9 mouse cellular contexts compared by ENCODE assay signal in genomic region chr9:21598198-21598597, GRCm38 (mm10). TPM values are rescaled to one million over a fixed set of nuclear protein-coding genes. Genes with fewer than 3 reads are reported as not detected.
DNase-seq lines count a peak whose midpoint lies in the region; ATAC-seq and TF ChIP-seq lines count a peak whose summit lies in the region.
"Had no signal": no experiment of that assay in that cellular context is flagged by ENCODE, and none has a peak within 500 bp of the region (broad histone marks: within the 10 kb centered on the region; RNA-seq: fewer than 3 reads in every experiment).

No protein-coding gene starts in this region.

- H3K9me3 ChIP-seq in forebrain, postnatal 0 days (ENCODE audit: low read length), result no peaks in the 10 kb centered on the region
- H3K9me3 ChIP-seq in forebrain, embryonic 11.5 days (ENCODE audit: control insufficient read depth, low read length), result no peaks in the 10 kb centered on the region
- H3K9me3 ChIP-seq: limb, embryonic 12.5 days had no signal

- H3K27me3 ChIP-seq in forebrain, postnatal 0 days (ENCODE audit: insufficient read depth, low read length), result no peaks in the 10 kb centered on the region
- H3K27me3 ChIP-seq in forebrain, embryonic 11.5 days (ENCODE audit: control insufficient read depth, insufficient read depth, low read length), result no peaks in the 10 kb centered on the region
- H3K27me3 ChIP-seq: limb, embryonic 12.5 days had no signal

- peaks cover 15% of the 10 kb centered on the region for H3K4me1 ChIP-seq in forebrain, postnatal 0 days (ENCODE audit: insufficient read depth)
- H3K4me1 ChIP-seq in forebrain, embryonic 11.5 days (replicated peaks; ENCODE audit: control insufficient read depth, insufficient read depth, low read length), result 0 out of 2 replicates have a peak, but pooled peaks cover 4% of the 10 kb centered on the region

- no peak for TF ChIP-seq POLR2A in brain, embryonic 14.5 days (IDR thresholded peaks at IDR 0.05; ENCODE audit: borderline replicate concordance, extremely low read depth, insufficient read depth, insufficient read length, poor library complexity, severe bottlenecking)

- H3K4me2 ChIP-seq in forebrain, postnatal 0 days (ENCODE audit: low read depth), result no peak overlapping the region
- H3K4me2 ChIP-seq in forebrain, embryonic 11.5 days (ENCODE audit: low read depth, low read length, severe bottlenecking), result no peak overlapping the region
- H3K4me2 ChIP-seq: limb, embryonic 12.5 days had no signal

- DNase-seq in forebrain, postnatal 0 days, result no peak
- no peak for DNase-seq in forebrain, embryonic 11.5 days (ENCODE audit: low spot score)
- peak; percentile 70 for DNase-seq in CD4-positive helper T cell, adult 2 months (ENCODE audit: low read depth, low spot score)
- DNase-seq in brain, embryonic 14.5 days (ENCODE audit: low read depth), result peak; percentile 36
- DNase-seq in adrenal gland, adult 2 months, result no peak
- no peak for DNase-seq in layer of hippocampus, adult 8-10 months (ENCODE audit: low spot score in 2 of 2)
- no peak for DNase-seq in yolk sac, embryonic 10.5 days (ENCODE audit: low spot score)

- H3K36me3 ChIP-seq in forebrain, postnatal 0 days (ENCODE audit: insufficient read depth), result peaks cover 5% of the 10 kb centered on the region
- H3K36me3 ChIP-seq in forebrain, embryonic 11.5 days (ENCODE audit: control insufficient read depth, insufficient read depth, low read length), result no peaks in the 10 kb centered on the region; the same call in 1 of the 2 replicates

- H3K27ac ChIP-seq in forebrain, postnatal 0 days (ENCODE audit: low read depth, low read length), result no peak overlapping the region
- no peak overlapping the region for H3K27ac ChIP-seq in forebrain, embryonic 11.5 days (ENCODE audit: low read depth, low read length)
- H3K27ac ChIP-seq: limb, embryonic 12.5 days had no signal

- 64% methylated on average over 2 of the region's 2 CpGs for WGBS in forebrain, postnatal 0 days
- 29% methylated on average over 2 of the region's 2 CpGs for WGBS in forebrain, embryonic 11.5 days

- ATAC-seq in forebrain, postnatal 0 days, result peak; percentile 17; the same call in 1 of the 2 replicates
- no peak for ATAC-seq in forebrain, embryonic 11.5 days (replicated peaks; ENCODE audit: low FRiP score)
- ATAC-seq in megakaryocyte, adult 5-6 weeks (ENCODE audit: poor library complexity, severe bottlenecking), result peak; percentile 39; the same call in 1 of the 2 replicates

- H3K9ac ChIP-seq in forebrain, postnatal 0 days, result no peak overlapping the region
- no peak overlapping the region for H3K9ac ChIP-seq in forebrain, embryonic 11.5 days (ENCODE audit: low read length)
- H3K9ac ChIP-seq: limb, embryonic 12.5 days had no signal

- TF ChIP-seq CTCF in forebrain, postnatal 0 days (IDR thresholded peaks at IDR 0.05; ENCODE audit: low read depth), result no peak
- peak; percentile 37; the same call in 1 of the 2 replicates for TF ChIP-seq CTCF in brain, embryonic 14.5 days (IDR thresholded peaks at IDR 0.05; ENCODE audit: borderline replicate concordance, extremely low read depth, insufficient read depth, insufficient read length)

- no peak overlapping the region for H3K4me3 ChIP-seq in forebrain, postnatal 0 days (ENCODE audit: low read depth, low read length)
- no peak overlapping the region for H3K4me3 ChIP-seq in forebrain, embryonic 11.5 days (ENCODE audit: low read depth, low read length)
- H3K4me3 ChIP-seq: limb, embryonic 12.5 days had no signal

RNA-seq across cellular contexts. Expression of gene Yipf2, which starts 5.6 kb away (rescaled TPM):
- total RNA-seq in forebrain, postnatal 0 days (2014; rRNA removed), result 10.6 and 16.0 TPM in 2 replicates
- polyA plus RNA-seq in forebrain, postnatal 0 days (2015; fragmentation: Nextera tagmentation; extraction: Ambion mirVana), result 12.0 and 12.6 TPM in 2 replicates
- 15.5 and 16.0 TPM in 2 replicates for polyA plus RNA-seq in forebrain, embryonic 11.5 days (2014; fragmentation: Nextera tagmentation; extraction: Ambion mirVana)
- polyA plus RNA-seq in brain, embryonic 14.5 days (2012; rRNA removed), result 17.5 and 26.8 TPM in 2 replicates
- 5.2 and 5.4 TPM in 2 replicates for total RNA-seq in megakaryocyte, adult 5-6 weeks (2015)
- 5.9 and 8.7 TPM in 2 replicates for total RNA-seq in megakaryocyte, adult 5-6 weeks (2017)
- 10 to 100 TPM; 26.5 to 36.1 TPM for total RNA-seq in adrenal gland, adult 2 months (2021)
- polyA plus RNA-seq in adrenal gland, adult 2 months (2012; rRNA removed), result 58.5 and 67.4 TPM in 2 replicates
- 10 to 100 TPM; 19.7 to 21.4 (median 20.6) TPM for total RNA-seq in layer of hippocampus, adult 8-10 months (2022)

RNA-seq across cellular contexts. Expression of gene Timm29, which starts 5.7 kb away (rescaled TPM):
- total RNA-seq in forebrain, postnatal 0 days (2014; rRNA removed), result 61.2 and 81.5 TPM in 2 replicates
- 56.3 and 61.7 TPM in 2 replicates for polyA plus RNA-seq in forebrain, postnatal 0 days (2015; fragmentation: Nextera tagmentation; extraction: Ambion mirVana)
- polyA plus RNA-seq in forebrain, embryonic 11.5 days (2014; fragmentation: Nextera tagmentation; extraction: Ambion mirVana), result 51.0 and 57.5 TPM in 2 replicates
- 78.1 and 80.7 TPM in 2 replicates for polyA plus RNA-seq in brain, embryonic 14.5 days (2012; rRNA removed)
- 20.5 and 22.2 TPM in 2 replicates for total RNA-seq in megakaryocyte, adult 5-6 weeks (2015)
- 21.3 and 22.3 TPM in 2 replicates for total RNA-seq in megakaryocyte, adult 5-6 weeks (2017)
- total RNA-seq in adrenal gland, adult 2 months (2021), result 10 to 100 TPM; 55.2 to 62.3 TPM
- 60.1 and 62.2 TPM in 2 replicates for polyA plus RNA-seq in adrenal gland, adult 2 months (2012; rRNA removed)
- 10 to 100 TPM; 51.6 to 64.9 (median 58.0) TPM for total RNA-seq in layer of hippocampus, adult 8-10 months (2022)

RNA-seq across cellular contexts. Expression of gene Smarca4, which starts 17.8 kb away (rescaled TPM):
- total RNA-seq in forebrain, postnatal 0 days (2014; rRNA removed), result 162 and 180 TPM in 2 replicates
- 76.2 and 92.5 TPM in 2 replicates for polyA plus RNA-seq in forebrain, postnatal 0 days (2015; fragmentation: Nextera tagmentation; extraction: Ambion mirVana)
- polyA plus RNA-seq in forebrain, embryonic 11.5 days (2014; fragmentation: Nextera tagmentation; extraction: Ambion mirVana), result 191 and 197 TPM in 2 replicates
- polyA plus RNA-seq in brain, embryonic 14.5 days (2012; rRNA removed), result 198 and 241 TPM in 2 replicates
- 41.7 and 43.5 TPM in 2 replicates for total RNA-seq in megakaryocyte, adult 5-6 weeks (2015)
- total RNA-seq in megakaryocyte, adult 5-6 weeks (2017), result 46.0 and 56.5 TPM in 2 replicates
- total RNA-seq in adrenal gland, adult 2 months (2021), result 10 to 100 TPM; 72.3 to 88.2 TPM
- 47.1 and 62.0 TPM in 2 replicates for polyA plus RNA-seq in adrenal gland, adult 2 months (2012; rRNA removed)
- total RNA-seq in layer of hippocampus, adult 8-10 months (2022), result 100 to 1,000 TPM in 3 of 4 experiments, 10 to 100 TPM in 1; 96.5 to 108 (median 103) TPM

RNA-seq across cellular contexts. Expression of gene Carm1, which starts 51.5 kb away (rescaled TPM):
- total RNA-seq in forebrain, postnatal 0 days (2014; rRNA removed), result 64.8 and 81.4 TPM in 2 replicates
- polyA plus RNA-seq in forebrain, postnatal 0 days (2015; fragmentation: Nextera tagmentation; extraction: Ambion mirVana), result 20.7 and 25.9 TPM in 2 replicates
- polyA plus RNA-seq in forebrain, embryonic 11.5 days (2014; fragmentation: Nextera tagmentation; extraction: Ambion mirVana), result 78.0 and 93.0 TPM in 2 replicates
- 119 and 135 TPM in 2 replicates for polyA plus RNA-seq in brain, embryonic 14.5 days (2012; rRNA removed)
- 19.1 and 26.3 TPM in 2 replicates for total RNA-seq in megakaryocyte, adult 5-6 weeks (2015)
- total RNA-seq in megakaryocyte, adult 5-6 weeks (2017), result 8.5 and 14.1 TPM in 2 replicates
- total RNA-seq in adrenal gland, adult 2 months (2021), result 10 to 100 TPM; 39.9 to 52.3 TPM
- 72.8 and 95.4 TPM in 2 replicates for polyA plus RNA-seq in adrenal gland, adult 2 months (2012; rRNA removed)
- total RNA-seq in layer of hippocampus, adult 8-10 months (2022), result 10 to 100 TPM; 77.5 to 91.0 (median 82.4) TPM

Comparison
In these comparisons a context has a peak if more than half of its experiments do, and no peak if none do; other contexts are left out.
1. DNase-seq: peak in CD4-positive helper T cell, adult 2 months (single experiment) and brain, embryonic 14.5 days (single experiment); none in forebrain, postnatal 0 days (single experiment), forebrain, embryonic 11.5 days (single experiment), adrenal gland, adult 2 months (single experiment), layer of hippocampus, adult 8-10 months (0 of 2) and yolk sac, embryonic 10.5 days (single experiment).